Mouse (Mus musculus) neural tube, postnatal 0 days (tissue): ENCODE measurements around the gene Fadd. TPM values are rescaled to one million over a fixed set of nuclear protein-coding genes. Genes with fewer than 3 reads are reported as not detected.

Experiments
- polyA plus RNA-seq: library from polyadenylated mRNA; unstranded; fragments of >200 nt; fragmentation: Nextera tagmentation; extraction: Ambion mirVana; gene quantifications from 2 replicates; pipeline ENCODE4 v1.2.1, GENCODE M21; 2015

The Fadd gene
- polyA plus RNA-seq, result 4.4 and 4.9 TPM in 2 replicates

DNA sequence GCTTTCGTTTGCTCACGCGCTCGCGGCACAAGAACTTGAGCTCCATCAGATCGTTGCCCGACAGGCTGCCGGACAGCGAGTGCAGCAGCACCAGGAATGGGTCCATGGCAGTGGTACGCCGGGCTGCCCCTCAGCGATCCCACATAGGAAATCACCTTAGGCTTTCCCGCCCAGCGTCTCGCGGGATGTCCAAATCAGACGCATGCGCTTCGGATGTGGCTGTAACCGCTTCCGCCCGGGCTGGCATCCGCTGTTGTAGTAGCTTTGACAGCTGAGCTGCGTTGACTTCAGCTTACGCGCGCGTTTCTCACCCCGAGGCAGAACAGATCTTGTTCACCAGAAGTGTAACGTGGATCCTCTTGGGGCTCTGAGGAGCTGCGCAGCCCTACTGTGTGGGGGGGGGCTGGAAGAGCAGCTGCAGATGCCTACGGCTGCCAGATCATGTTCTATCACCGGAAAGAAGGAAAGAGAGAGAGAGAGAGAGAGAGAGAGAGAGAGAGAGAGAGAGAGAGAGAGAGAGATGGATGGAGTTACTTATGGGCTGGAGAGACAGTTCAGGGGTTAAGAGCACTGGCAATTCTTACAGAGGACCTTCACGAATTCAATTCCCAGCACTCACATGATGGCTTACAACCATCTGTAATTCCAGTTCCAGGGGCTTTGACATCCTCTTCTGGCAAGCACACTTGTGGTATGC, at the start of gene Fadd:
Gene Fadd, minus strand, starts transcription at position 180 of the 697 bp plus-strand sequence.

DNA sequence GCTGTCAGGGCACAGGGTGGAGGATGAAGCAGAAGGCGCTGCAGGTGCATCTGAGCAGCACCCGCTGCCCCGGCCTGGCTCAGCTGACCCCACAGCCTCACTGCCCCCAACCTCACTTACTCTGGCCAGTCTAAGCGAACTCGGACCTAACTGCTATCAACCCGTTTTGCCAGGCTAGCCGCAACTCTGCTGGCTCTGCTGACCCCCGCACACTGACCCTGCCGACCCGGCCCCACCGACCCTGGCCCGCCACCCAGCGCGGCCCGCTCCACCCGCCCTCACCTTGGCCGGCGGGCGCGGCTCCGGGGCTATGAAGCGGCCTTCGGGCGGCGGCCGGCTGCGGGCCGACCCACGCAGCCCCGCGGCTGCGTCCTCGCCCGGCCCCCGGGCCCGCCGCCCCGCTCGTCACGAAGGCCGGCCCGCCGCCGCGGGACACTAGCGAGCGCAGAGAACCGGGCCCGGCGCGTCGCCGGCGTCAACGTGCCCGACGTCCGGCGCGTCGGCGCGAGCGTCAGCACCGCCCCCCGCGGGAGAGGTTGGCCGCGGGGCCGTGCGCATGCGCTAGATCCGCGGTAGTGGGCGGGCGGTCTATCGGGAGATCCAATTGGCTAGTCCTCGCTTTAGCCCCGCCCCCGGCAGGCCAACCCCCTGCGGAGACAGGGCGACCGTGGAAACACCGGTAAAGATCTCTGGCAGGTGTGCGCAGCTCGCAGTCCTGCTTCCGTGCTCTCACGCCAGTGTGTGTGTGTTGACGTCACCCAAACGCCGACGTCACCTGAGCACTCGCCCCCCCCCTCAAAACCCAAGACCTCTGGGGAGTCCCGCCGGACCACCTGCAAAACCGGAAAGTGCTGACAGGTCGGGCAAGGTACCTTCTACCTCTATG, 28.8 kb downstream of the Fadd start, which contains the start of gene Ppfia1:
Gene Ppfia1, minus strand, starts transcription at position 493 of the 886 bp plus-strand sequence.

Other genes starting within 250 kb of the Fadd start
- gene Cttn, start 111.5 kb downstream of the Fadd start, polyA plus RNA-seq, result 124 and 133 TPM in 2 replicates
- gene Ppfia1, start 28.7 kb downstream of the Fadd start, polyA plus RNA-seq, result 17.0 and 21.3 TPM in 2 replicates
- 4.9 and 5.2 TPM in 2 replicates for gene Ano1, start 169.5 kb upstream of the Fadd start, polyA plus RNA-seq